Mouse (Mus musculus) layer of hippocampus, postnatal 25 days (tissue): Measurements from ENCODE around the gene Lingo3. TPM values are rescaled to one million over a fixed set of nuclear protein-coding genes. Genes with fewer than 3 reads are reported as not detected.

Experiments used
- DNase-seq, 2 experiments: peaks; one replicate each; pipeline ENCODE4 v3.0.0; 2022; ENCODE audit warnings: mixed read lengths in 2 of 2, low spot score in 1 of 2; ENCODE audit errors: extremely low spot score in 1 of 2
- microRNA-seq, 2 experiments: library from miRNA; unstranded; fragments of <30 nt; microRNA quantifications; one replicate each; pipeline ENCODE4 v1.2.0; 2021
- total RNA-seq, 2 experiments: library from RNA; stranded (reverse); gene quantifications; 2 replicates each; pipeline ENCODE4 v1.2.3; 2021

Lingo3 gene
- total RNA-seq, 2 experiments from 2014 or later: 38.3 to 39.9 TPM

GRCm38 (mm10) chr10:80784302-80784701 lies 59.5 kb downstream of the Lingo3 start:
- DNase-seq: no peak

Small RNA genes within 50 kb of the gene (microRNA-seq; reads per million reads assigned to microRNA genes)
- 4.2 to 4.8 reads per million in 2 experiments for gene Mir1982

Other genes starting within 250 kb of the Lingo3 start
- 10 to 100 TPM; 44.1 to 45.5 TPM for gene Scamp4, start 241.2 kb downstream of the Lingo3 start, total RNA-seq
- 1 to 10 TPM; 1.7 to 1.8 TPM for gene Adat3, start 241.2 kb downstream of the Lingo3 start, total RNA-seq
- gene Gm49322, start 238.0 kb downstream of the Lingo3 start, total RNA-seq: 1 to 10 TPM; 2.4 to 3.4 TPM
- gene Csnk1g2, start 221.2 kb downstream of the Lingo3 start, total RNA-seq: 100 to 1,000 TPM; 208 to 236 TPM
- 100 to 1,000 TPM; 103 to 107 TPM for gene Btbd2, start 187.0 kb downstream of the Lingo3 start, total RNA-seq
- gene Mknk2, start 165.9 kb downstream of the Lingo3 start, total RNA-seq: 10 to 100 TPM; 45.0 to 50.9 TPM
- 10 to 100 TPM; 13.0 to 13.6 TPM for gene Mob3a, start 142.1 kb downstream of the Lingo3 start, total RNA-seq
- gene Izumo4, start 141.9 kb downstream of the Lingo3 start, total RNA-seq: 10 to 100 TPM; 46.4 to 61.7 TPM
- 100 to 1,000 TPM; 128 to 143 TPM for gene Ap3d1, start 101.8 kb downstream of the Lingo3 start, total RNA-seq
- gene Dot1l, start 88.8 kb downstream of the Lingo3 start, total RNA-seq: 10 to 100 TPM; 39.9 to 60.6 TPM
- 10 to 100 TPM; 46.2 to 52.0 TPM for gene Sf3a2, start 45.8 kb downstream of the Lingo3 start, total RNA-seq
- gene Plekhj1, start 45.4 kb downstream of the Lingo3 start, total RNA-seq: 10 to 100 TPM; 63.6 to 71.6 TPM
- gene Amh, start 38.8 kb downstream of the Lingo3 start, total RNA-seq: 1 to 10 TPM; 2.3 to 3.2 TPM
- gene Jsrp1, start 30.5 kb downstream of the Lingo3 start, total RNA-seq: 1 to 10 TPM; 2.5 to 3.5 TPM
- gene Oaz1, start 17.4 kb downstream of the Lingo3 start, total RNA-seq: 100 to 1,000 TPM; 491 to 550 TPM
- gene Lsm7, start 11.2 kb upstream of the Lingo3 start, total RNA-seq: 10 to 100 TPM; 41.5 to 43.8 TPM
- 10 to 100 TPM; 61.5 to 65.7 TPM for gene Sppl2b, start 11.2 kb upstream of the Lingo3 start, total RNA-seq
- under 1 TPM; 0.40 to 0.62 TPM for gene Tmprss9, start 27.8 kb upstream of the Lingo3 start, total RNA-seq
- 100 to 1,000 TPM; 145 to 167 TPM for gene Timm13, start 56.9 kb upstream of the Lingo3 start, total RNA-seq
- gene Lmnb2, start 74.2 kb upstream of the Lingo3 start, total RNA-seq: 10 to 100 TPM; 17.5 to 19.6 TPM
- 10 to 100 TPM; 15.0 to 16.7 TPM for gene Gadd45b, start 86.0 kb upstream of the Lingo3 start, total RNA-seq
- 100 to 1,000 TPM; 180 to 184 TPM for gene Gng7, start 170.9 kb upstream of the Lingo3 start, total RNA-seq
- gene Diras1, start 181.6 kb upstream of the Lingo3 start, total RNA-seq: 100 to 1,000 TPM in 1 of 2 experiments, 10 to 100 TPM in 1; 98.7 to 103 TPM
- gene Slc39a3, start 193.4 kb upstream of the Lingo3 start, total RNA-seq: 10 to 100 TPM; 67.5 to 74.9 TPM
- 100 to 1,000 TPM; 171 to 178 TPM for gene Sgta, start 216.1 kb upstream of the Lingo3 start, total RNA-seq
- gene Thop1, start 226.0 kb upstream of the Lingo3 start, total RNA-seq: 10 to 100 TPM; 51.3 to 54.6 TPM